ENCODE assay signal across 10 mouse cellular contexts in genomic region chr2:120482506-120483389, GRCm38 (mm10). TPM values are rescaled to one million over a fixed set of nuclear protein-coding genes. Genes with fewer than 3 reads are reported as not detected.
DNase-seq lines count a peak whose midpoint lies in the region; ATAC-seq lines count a peak whose summit lies in the region.
"Had no signal": no experiment of that assay in that cellular context is flagged by ENCODE, and none has a peak within 500 bp of the region (broad histone marks: within the 10 kb centered on the region; RNA-seq: fewer than 3 reads in every experiment).

No protein-coding gene starts in this region.

- no peak for DNase-seq in lung, adult 18-20 months
- DNase-seq in heart, postnatal 4 days: peak; percentile 18
- peak; percentile 28 to 41 for DNase-seq in kidney, postnatal 36 days
- DNase-seq in thymus, postnatal 36 days: peak; percentile 60 to 78
- no peak for DNase-seq in adrenal gland, adult 18-20 months (ENCODE audit: low spot score in 2 of 2)
- no peak for DNase-seq in urinary bladder, adult 18-20 months (ENCODE audit: low spot score in 2 of 2)
- DNase-seq: cerebellum, adult 18-20 months had no signal

- peak overlapping the region; percentile 12; the same call in 1 of the 2 replicates for H3K27ac ChIP-seq in lung, embryonic 16.5 days (ENCODE audit: low read length)
- H3K27ac ChIP-seq in forebrain, embryonic 15.5 days (replicated peaks): no peak overlapping the region
- H3K27ac ChIP-seq: neural tube, embryonic 12.5 days had no signal

- no peaks in the 10 kb centered on the region for H3K36me3 ChIP-seq in lung, embryonic 16.5 days (ENCODE audit: control insufficient read depth, insufficient read depth, low read length)
- no peaks in the 10 kb centered on the region for H3K36me3 ChIP-seq in forebrain, embryonic 15.5 days
- H3K36me3 ChIP-seq: neural tube, embryonic 12.5 days had no signal

- H3K4me3 ChIP-seq in lung, embryonic 16.5 days (ENCODE audit: low read length): no peak overlapping the region
- H3K4me3 ChIP-seq in forebrain, embryonic 15.5 days: no peak overlapping the region
- H3K4me3 ChIP-seq: neural tube, embryonic 12.5 days had no signal

- H3K4me1 ChIP-seq in lung, embryonic 16.5 days (replicated peaks; ENCODE audit: control insufficient read depth, insufficient read depth, low read length): peaks cover 5% of the 10 kb centered on the region; the same call in 1 of the 2 replicates
- no peaks in the 10 kb centered on the region for H3K4me1 ChIP-seq in forebrain, embryonic 15.5 days
- H3K4me1 ChIP-seq: neural tube, embryonic 12.5 days had no signal

- H3K9me3 ChIP-seq in lung, embryonic 16.5 days (ENCODE audit: control insufficient read depth, low read length): no peaks in the 10 kb centered on the region
- H3K9me3 ChIP-seq in forebrain, embryonic 15.5 days: no peaks in the 10 kb centered on the region
- H3K9me3 ChIP-seq: neural tube, embryonic 12.5 days had no signal

- H3K27me3 ChIP-seq in lung, embryonic 16.5 days (ENCODE audit: control insufficient read depth, insufficient read depth, low read depth, low read length): no peaks in the 10 kb centered on the region
- H3K27me3 ChIP-seq in forebrain, embryonic 15.5 days: no peaks in the 10 kb centered on the region
- H3K27me3 ChIP-seq: neural tube, embryonic 12.5 days had no signal

- 56% methylated on average over 8 of the region's 8 CpGs for WGBS in lung, embryonic 16.5 days
- WGBS in forebrain, embryonic 15.5 days: 76% methylated on average over 8 of the region's 8 CpGs

- no peak for ATAC-seq in lung, embryonic 16.5 days (ENCODE audit: low read depth)
- no peak for ATAC-seq in forebrain, embryonic 15.5 days (replicated peaks)

- H3K4me2 ChIP-seq in lung, embryonic 16.5 days (ENCODE audit: low read depth, low read length): no peak overlapping the region
- H3K4me2 ChIP-seq in forebrain, embryonic 15.5 days (replicated peaks): no peak overlapping the region
- H3K4me2 ChIP-seq: neural tube, embryonic 12.5 days had no signal

- H3K9ac ChIP-seq in lung, embryonic 16.5 days (ENCODE audit: low read length): no peak overlapping the region
- H3K9ac ChIP-seq in forebrain, embryonic 15.5 days (replicated peaks): no peak overlapping the region
- H3K9ac ChIP-seq: neural tube, embryonic 12.5 days had no signal

RNA-seq across cellular contexts. Expression of gene Capn3, which starts 26.9 kb away (rescaled TPM):
- 0.94 and 1.1 TPM in 2 replicates for polyA plus RNA-seq in lung, embryonic 16.5 days (2015; fragmentation: Nextera tagmentation; extraction: Ambion mirVana)
- 1 to 10 TPM; 2.5 to 2.9 TPM for total RNA-seq in heart, postnatal 4 days (2021)
- total RNA-seq in adrenal gland, adult 18-20 months (2021): under 1 TPM in 1 of 2 experiments, not detected in 1; 0.61 TPM
- 1.1 and 1.4 TPM in 2 replicates for polyA plus RNA-seq in forebrain, embryonic 15.5 days (2015; fragmentation: Nextera tagmentation; extraction: Ambion mirVana)

Comparison
In these comparisons a context has a peak if more than half of its experiments do, and no peak if none do; other contexts are left out.
1. DNase-seq: peak in heart, postnatal 4 days (single experiment), kidney, postnatal 36 days (2 of 2) and thymus, postnatal 36 days (2 of 2); none in lung, adult 18-20 months (0 of 2), adrenal gland, adult 18-20 months (0 of 2) and urinary bladder, adult 18-20 months (0 of 2).